Mouse (Mus musculus) lung, embryonic 15.5 days (tissue): ENCODE results near the gene Fbxl15. TPM values are rescaled to one million over a fixed set of nuclear protein-coding genes. Genes with fewer than 3 reads are reported as not detected.

Source experiments
- ATAC-seq: fragments of 200-750 bp; cut with Nextera tagmentation; 2 replicates; pipeline ENCODE4 v1.8.0; 2017; ENCODE audit warnings: moderate number of reproducible peaks, borderline replicate concordance; ENCODE audit not compliant: low FRiP score, low TSS enrichment; ENCODE audit errors: extremely low read depth
- H3K27ac ChIP-seq: fragments of 300-500 bp; sonication (generic); 2 replicates; pipeline ENCODE4 v1.5.1; 2015; ENCODE audit warnings: moderate library complexity, mild to moderate bottlenecking, inconsistent platforms
- H3K27me3 ChIP-seq: fragments of 300-500 bp; sonication (generic); 2 replicates; pipeline ENCODE4 v1.6.1; 2015; ENCODE audit warnings: inconsistent platforms
- H3K36me3 ChIP-seq: fragments of 300-500 bp; sonication (generic); 2 replicates; pipeline ENCODE4 v1.6.1; 2015; ENCODE audit warnings: inconsistent platforms
- H3K4me1 ChIP-seq: fragments of 300-500 bp; sonication (generic); 2 replicates; pipeline ENCODE4 v1.6.1; 2015; ENCODE audit warnings: inconsistent platforms
- H3K4me2 ChIP-seq: fragments of 300-500 bp; sonication (generic); 2 replicates; pipeline ENCODE4 v1.6.1; 2015; ENCODE audit warnings: inconsistent platforms, mild to moderate bottlenecking, moderate library complexity
- H3K4me3 ChIP-seq: fragments of 300-500 bp; sonication (generic); 2 replicates; pipeline ENCODE4 v1.5.1; 2015; ENCODE audit warnings: mild to moderate bottlenecking, inconsistent platforms
- H3K9ac ChIP-seq: fragments of 300-500 bp; sonication (generic); 2 replicates; pipeline ENCODE4 v1.6.1; 2015; ENCODE audit warnings: inconsistent platforms
- H3K9me3 ChIP-seq: fragments of 300-500 bp; sonication (generic); 2 replicates; pipeline ENCODE4 v1.6.1; 2016; ENCODE audit warnings: inconsistent platforms
- WGBS: fragments of 180-500 bp; shearing (Covaris S2); methylation state at CpG from one replicate; pipeline ENCODE4 v1.1.7; 2015; 5-methylcytosine and 5-hydroxymethylcytosine counted together
- polyA plus RNA-seq: library from polyadenylated mRNA; unstranded; fragments of >200 nt; fragmentation: Nextera tagmentation; extraction: Ambion mirVana; gene quantifications from 2 replicates; pipeline ENCODE4 v1.2.1, GENCODE M21; 2015

Fbxl15 gene
- polyA plus RNA-seq, 1 experiment from 2014 or later, result 14.2 TPM

GRCm38 (mm10) chr19:46310312-46310865, 17.6 kb upstream of the Fbxl15 start:
- Histone ChIP-seq H3K27me3 (peaks cover 31% of the 10 kb centered on the region), H3K4me2 (no peak overlapping the region), H3K27ac (no peak overlapping the region), H3K4me3 (no peak overlapping the region), H3K4me1 (peaks cover 18% of the 10 kb centered on the region), H3K9ac (no peak overlapping the region), H3K9me3 (no peaks in the 10 kb centered on the region), H3K36me3 (peaks cover 12% of the 10 kb centered on the region; the same call in 1 of the 2 replicates)
- WGBS, result 85% methylated on average over 12 of the region's 12 CpGs
- ATAC-seq, result no peak

GRCm38 (mm10) chr19:46311341-46311740, 16.6 kb upstream of the Fbxl15 start:
- no peaks in the 10 kb centered on the region for H3K9me3 ChIP-seq
- H3K4me3 ChIP-seq, result no peak overlapping the region
- peaks cover 41% of the 10 kb centered on the region for H3K27me3 ChIP-seq
- WGBS, result 80% methylated on average over 9 of the region's 9 CpGs
- H3K4me1 ChIP-seq, result peaks cover 13% of the 10 kb centered on the region
- no peak for ATAC-seq
- H3K36me3 ChIP-seq, result peaks cover 12% of the 10 kb centered on the region; the same call in 1 of the 2 replicates
- H3K9ac ChIP-seq, result no peak overlapping the region
- H3K27ac ChIP-seq, result no peak overlapping the region
- H3K4me2 ChIP-seq, result no peak overlapping the region

DNA sequence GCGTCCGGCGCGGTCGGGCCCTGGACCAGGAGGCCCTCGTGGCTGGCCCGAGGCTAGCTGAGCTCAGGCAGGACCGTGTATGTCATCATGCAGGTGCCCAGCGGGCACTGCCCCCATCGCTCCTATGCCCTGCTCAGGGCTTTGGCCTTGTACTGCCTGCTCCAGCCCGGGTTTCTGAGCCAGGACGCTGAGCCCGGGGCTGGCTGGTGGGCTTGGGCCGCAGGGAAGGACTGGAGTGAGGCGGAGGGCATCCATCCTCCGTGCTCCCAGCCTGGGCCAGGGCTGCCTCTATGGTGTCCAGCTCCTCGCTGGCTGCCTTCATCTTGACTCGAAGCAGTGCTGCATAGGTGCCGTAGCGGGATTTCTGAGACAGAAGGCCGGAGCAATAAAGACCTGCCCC, 15.4 kb upstream of the Fbxl15 start:
- Histone ChIP-seq H3K4me2 (no peak overlapping the region), H3K9me3 (no peaks in the 10 kb centered on the region), H3K4me1 (peaks cover 17% of the 10 kb centered on the region), H3K9ac (no peak overlapping the region), H3K27ac (no peak overlapping the region), H3K36me3 (peaks cover 12% of the 10 kb centered on the region; the same call in 1 of the 2 replicates), H3K27me3 (peaks cover 45% of the 10 kb centered on the region), H3K4me3 (no peak overlapping the region)
- ATAC-seq, result no peak
- WGBS, result 91% methylated on average over 21 of the region's 21 CpGs

- Histone ChIP-seq H3K27me3 (peaks cover 49% of the 10 kb centered on the region), H3K9me3 (no peaks in the 10 kb centered on the region), H3K36me3 (peaks cover 12% of the 10 kb centered on the region; the same call in 1 of the 2 replicates), H3K4me2 (no peak overlapping the region), H3K4me3 (no peak overlapping the region), H3K4me1 (peaks cover 23% of the 10 kb centered on the region), H3K9ac (no peak overlapping the region), H3K27ac (no peak overlapping the region)
- no peak for ATAC-seq
- WGBS, result 88% methylated on average over 9 of the region's 9 CpGs
Measured at GRCm38 (mm10) chr19:46313116-46313515, 14.9 kb upstream of the Fbxl15 start.

GRCm38 (mm10) chr19:46313591-46313990, 14.4 kb upstream of the Fbxl15 start:
- peaks cover 12% of the 10 kb centered on the region; the same call in 1 of the 2 replicates for H3K36me3 ChIP-seq
- H3K4me1 ChIP-seq, result peaks cover 26% of the 10 kb centered on the region
- H3K9ac ChIP-seq, result no peak overlapping the region
- no peak overlapping the region for H3K27ac ChIP-seq
- H3K4me3 ChIP-seq, result no peak overlapping the region
- no peak for ATAC-seq
- peaks cover 54% of the 10 kb centered on the region for H3K27me3 ChIP-seq
- WGBS, result 70% methylated on average over 6 of the region's 6 CpGs
- no peaks in the 10 kb centered on the region for H3K9me3 ChIP-seq
- H3K4me2 ChIP-seq, result no peak overlapping the region

DNA sequence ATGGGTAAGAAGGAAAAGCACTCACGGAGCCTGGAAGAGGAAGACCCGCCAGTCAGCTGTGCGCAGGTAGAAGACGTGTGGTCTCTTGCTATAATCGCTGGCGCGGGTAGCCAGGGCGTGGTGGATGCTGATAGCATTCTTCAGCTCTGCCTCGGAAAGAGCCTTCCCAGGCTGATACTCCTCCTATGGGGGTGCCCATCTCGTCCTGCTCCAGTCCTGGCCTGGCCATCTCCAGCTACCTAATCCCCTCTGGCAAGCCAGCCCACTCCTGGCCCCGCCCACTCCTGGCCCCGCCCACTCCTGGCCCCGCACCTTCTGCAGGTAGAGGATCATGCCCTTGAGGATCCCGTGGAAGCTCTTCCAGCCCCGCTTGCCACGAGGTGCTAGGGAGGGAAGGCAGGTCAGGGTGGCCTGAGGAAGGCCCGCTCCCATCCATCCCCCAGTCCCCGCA, 13.8 kb upstream of the Fbxl15 start:
- no peak overlapping the region for H3K4me2 ChIP-seq
- H3K4me1 ChIP-seq, result peaks cover 22% of the 10 kb centered on the region
- H3K27ac ChIP-seq, result no peak overlapping the region
- peaks cover 12% of the 10 kb centered on the region; the same call in 1 of the 2 replicates for H3K36me3 ChIP-seq
- H3K9ac ChIP-seq, result no peak overlapping the region
- H3K4me3 ChIP-seq, result no peak overlapping the region
- peaks cover 60% of the 10 kb centered on the region for H3K27me3 ChIP-seq
- ATAC-seq, result no peak
- 19% methylated on average over 18 of the region's 18 CpGs for WGBS
- H3K9me3 ChIP-seq, result no peaks in the 10 kb centered on the region

DNA sequence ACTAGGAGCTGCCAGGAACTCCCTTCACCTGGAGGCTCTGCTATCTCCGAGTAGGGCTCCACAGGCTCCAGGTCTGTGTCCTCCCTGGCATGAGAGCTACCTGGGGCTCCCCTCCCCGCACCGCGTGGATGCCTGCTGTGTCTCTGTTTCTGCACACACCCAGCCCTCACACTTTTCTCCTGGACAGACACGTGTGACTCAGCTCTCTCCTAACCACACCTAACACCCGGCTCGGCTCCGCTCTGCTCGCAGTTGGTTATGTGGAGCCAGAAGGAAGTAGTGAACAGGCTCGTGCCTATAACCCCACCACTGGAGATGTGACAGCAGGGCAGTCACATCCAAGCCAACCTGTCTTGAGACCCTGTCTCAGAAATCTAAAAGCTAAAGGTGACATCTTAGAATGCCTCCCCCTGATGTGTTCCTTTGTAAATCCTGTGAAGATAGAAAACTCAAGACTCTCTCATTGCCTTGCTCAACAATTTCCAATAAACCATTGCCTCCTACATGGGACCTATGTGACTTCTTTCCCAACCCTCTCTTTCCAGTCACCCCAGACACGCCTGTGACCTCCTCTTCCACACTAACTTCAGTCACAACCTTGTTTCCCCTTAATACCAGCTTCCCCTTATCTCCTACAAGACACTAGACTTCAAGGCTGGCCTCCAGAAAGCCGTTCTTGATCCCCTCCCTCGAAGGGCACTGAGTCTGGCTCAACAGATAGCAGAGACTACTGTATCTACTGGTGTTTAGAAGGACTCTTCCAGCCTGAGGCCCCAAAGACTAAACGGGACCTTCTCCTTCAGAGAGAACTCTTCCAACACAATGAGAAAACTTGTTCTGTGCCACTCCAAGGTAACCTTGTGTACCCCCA, 12.9 kb upstream of the Fbxl15 start:
- H3K4me1 ChIP-seq, result peaks cover 22% of the 10 kb centered on the region
- no peak overlapping the region for H3K4me3 ChIP-seq
- peaks cover 69% of the 10 kb centered on the region for H3K27me3 ChIP-seq
- H3K4me2 ChIP-seq, result no peak overlapping the region
- H3K36me3 ChIP-seq, result peaks cover 12% of the 10 kb centered on the region; the same call in 1 of the 2 replicates
- H3K9me3 ChIP-seq, result no peaks in the 10 kb centered on the region
- no peak overlapping the region for H3K27ac ChIP-seq
- no peak for ATAC-seq
- WGBS, result 32% methylated on average over 14 of the region's 14 CpGs
- no peak overlapping the region for H3K9ac ChIP-seq

DNA sequence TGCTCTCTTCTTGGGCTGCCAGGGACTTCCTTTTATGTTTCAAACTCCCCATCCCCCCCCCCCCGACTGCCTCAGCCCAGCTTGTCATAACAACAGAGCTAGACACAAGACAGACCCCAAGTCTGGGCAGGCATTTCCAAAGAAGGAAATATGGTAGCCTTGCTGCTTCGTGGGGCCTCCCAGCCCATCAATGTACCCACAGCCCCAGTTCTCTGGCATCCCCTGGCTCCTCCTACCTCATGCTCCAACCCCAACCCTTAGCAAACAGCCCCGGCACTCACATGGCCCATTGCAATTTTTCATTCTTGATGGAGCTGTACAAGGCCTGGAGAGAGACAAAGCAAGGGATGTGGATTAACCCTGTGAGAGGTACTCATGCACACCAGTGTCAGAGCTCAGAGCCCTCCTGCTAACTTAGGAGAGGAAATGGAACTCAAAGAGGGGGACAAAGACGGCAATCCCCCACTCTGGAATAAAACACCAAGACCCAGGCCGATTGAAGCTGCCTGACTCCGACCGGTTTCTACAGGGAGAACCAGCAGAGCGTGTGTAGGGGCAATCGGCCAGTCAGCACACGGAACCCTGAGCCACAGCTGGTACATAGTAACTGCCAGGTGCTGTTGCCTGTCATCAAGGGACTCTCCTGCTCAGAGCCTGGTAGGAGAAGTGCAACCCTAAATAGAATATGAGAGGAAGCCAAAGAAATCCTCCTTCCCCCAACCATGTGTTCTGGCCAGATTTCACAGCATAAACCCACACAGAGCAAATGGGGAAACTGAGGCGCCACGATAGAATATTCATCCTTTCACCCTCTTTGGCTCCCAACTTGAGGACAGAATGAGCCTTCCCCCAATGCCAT, 12.0 kb upstream of the Fbxl15 start:
- Histone ChIP-seq H3K27me3 (peaks cover 78% of the 10 kb centered on the region), H3K27ac (no peak overlapping the region), H3K9ac (no peak overlapping the region), H3K4me2 (0 out of 2 replicates have a peak overlapping the region, but pooled peaks have one; percentile 64), H3K9me3 (no peaks in the 10 kb centered on the region), H3K36me3 (peaks cover 10% of the 10 kb centered on the region; the same call in 1 of the 2 replicates), H3K4me3 (no peak overlapping the region), H3K4me1 (peaks cover 22% of the 10 kb centered on the region)
- WGBS, result 44% methylated on average over 12 of the region's 12 CpGs
- ATAC-seq, result no peak

DNA sequence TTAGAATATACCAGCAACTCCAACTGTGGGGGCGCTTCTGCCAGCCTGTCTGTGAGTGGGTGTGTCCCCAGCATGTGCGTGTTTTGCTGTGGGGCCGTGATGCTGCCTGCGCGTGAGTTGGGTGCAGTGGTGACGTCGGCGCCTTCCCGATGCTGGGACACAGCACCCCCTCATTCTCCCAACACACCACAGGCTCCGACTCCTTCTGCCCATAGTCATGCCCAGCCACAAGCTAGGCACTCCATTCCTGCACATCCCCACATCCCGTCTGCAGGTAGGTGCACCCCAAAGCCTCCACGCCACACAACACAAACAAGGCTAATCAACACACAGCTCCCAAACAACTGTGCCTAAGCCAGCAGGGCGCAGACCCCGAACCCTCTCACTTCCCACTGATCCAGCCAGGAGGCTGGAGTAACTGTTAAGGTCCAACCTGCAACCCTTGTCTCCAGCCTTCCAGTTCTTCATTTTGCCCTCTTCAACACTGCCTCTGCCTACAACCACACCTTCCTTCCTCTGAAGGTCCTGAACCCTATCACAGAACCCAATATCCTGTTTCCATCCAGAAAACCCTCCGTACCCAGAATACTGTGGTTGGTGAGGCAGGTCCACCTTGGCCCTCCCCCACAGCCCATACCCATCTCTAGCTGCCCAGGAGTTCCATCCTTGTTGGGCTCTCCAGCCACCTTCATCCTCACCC, 11.0 kb upstream of the Fbxl15 start:
- H3K9ac ChIP-seq, result peak overlapping the region; percentile 7; the same call in 1 of the 2 replicates
- peaks cover 22% of the 10 kb centered on the region for H3K4me1 ChIP-seq
- peak overlapping the region; percentile 64 for H3K4me2 ChIP-seq
- H3K36me3 ChIP-seq, result peaks cover 4% of the 10 kb centered on the region; the same call in 1 of the 2 replicates
- peak overlapping the region; percentile 46 for H3K4me3 ChIP-seq
- no peak for ATAC-seq
- no peak overlapping the region for H3K27ac ChIP-seq
- 35% methylated on average over 15 of the region's 15 CpGs for WGBS
- H3K27me3 ChIP-seq, result peaks cover 88% of the 10 kb centered on the region
- H3K9me3 ChIP-seq, result no peaks in the 10 kb centered on the region

- WGBS, result 2% methylated on average over 41 of the region's 48 CpGs
- Histone ChIP-seq H3K4me2 (peak overlapping the region; percentile 64), H3K27ac (no peak overlapping the region), H3K9me3 (no peaks in the 10 kb centered on the region), H3K4me1 (peaks cover 22% of the 10 kb centered on the region), H3K4me3 (peak overlapping the region; percentile 46), H3K36me3 (peaks cover 2% of the 10 kb centered on the region; the same call in 1 of the 2 replicates), H3K9ac (peak overlapping the region; percentile 7; the same call in 1 of the 2 replicates), H3K27me3 (peaks cover 93% of the 10 kb centered on the region)
- no peak for ATAC-seq
Measured at GRCm38 (mm10) chr19:46317546-46317885, 10.5 kb upstream of the Fbxl15 start.

- ATAC-seq, result no peak
- H3K27ac ChIP-seq, result no peak overlapping the region
- no peaks in the 10 kb centered on the region for H3K9me3 ChIP-seq
- peaks cover 22% of the 10 kb centered on the region for H3K4me1 ChIP-seq
- no peaks in the 10 kb centered on the region for H3K36me3 ChIP-seq
- 0 out of 2 replicates have a peak overlapping the region, but pooled peaks have one; percentile 7 for H3K9ac ChIP-seq
- peak overlapping the region; percentile 64 for H3K4me2 ChIP-seq
- peaks cover 99% of the 10 kb centered on the region for H3K27me3 ChIP-seq
- WGBS, result 1% methylated on average over 35 of the region's 42 CpGs
- H3K4me3 ChIP-seq, result peak overlapping the region; percentile 46
Measured at GRCm38 (mm10) chr19:46318031-46318471, 9.9 kb upstream of the Fbxl15 start.
